Mouse (Mus musculus) brain, embryonic 14.5 days (tissue): ENCODE data around the gene Aipl1. TPM values are rescaled to one million over a fixed set of nuclear protein-coding genes. Genes with fewer than 3 reads are reported as not detected.

Experiments
- DNase-seq: peaks from one replicate; pipeline ENCODE4 v3.0.0-alpha.2; 2011; ENCODE audit warnings: low read depth
- CTCF ChIP-seq: fragments of 200-500 bp; IDR thresholded peaks from 2 replicates; pipeline ENCODE4 v1.5.1; 2012; ENCODE audit warnings: inconsistent platforms, mild to moderate bottlenecking, moderate library complexity, borderline replicate concordance; ENCODE audit not compliant: insufficient read depth, insufficient read length; ENCODE audit errors: extremely low read depth
- POLR2A ChIP-seq: fragments of 200-500 bp; IDR thresholded peaks from 2 replicates; pipeline ENCODE4 v1.6.1; 2012; ENCODE audit warnings: mild to moderate bottlenecking, inconsistent platforms, borderline replicate concordance; ENCODE audit not compliant: poor library complexity, insufficient read depth, insufficient read length, severe bottlenecking; ENCODE audit errors: extremely low read depth
- polyA plus RNA-seq: library from polyadenylated mRNA; depleted of rRNA; stranded (reverse); fragments of >200 nt; gene quantifications from 2 replicates; pipeline ENCODE4 v1.2.3, GENCODE M21; 2012

The Aipl1 gene
- polyA plus RNA-seq, 1 experiment = 0.38 TPM

DNA sequence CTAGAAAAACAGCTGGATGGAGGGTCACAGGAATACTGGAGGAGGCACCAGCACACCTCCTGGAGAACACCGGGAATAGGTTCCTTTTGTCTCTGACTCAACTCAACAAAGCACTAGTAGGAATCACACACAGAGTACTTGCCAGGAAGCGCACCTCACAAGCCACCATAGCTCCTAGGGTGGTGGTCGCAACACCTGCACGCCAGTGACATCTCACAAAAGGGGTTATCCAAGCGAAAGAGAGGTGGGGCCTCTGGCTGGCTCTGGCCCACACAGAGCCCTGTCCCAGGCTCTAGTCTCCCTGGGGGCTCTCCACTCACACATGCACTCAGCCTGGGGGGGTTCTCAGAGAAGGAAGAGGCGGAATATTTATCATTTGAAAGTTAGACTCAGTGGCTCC lies 11.4 kb upstream of the Aipl1 start:
- TF ChIP-seq POLR2A = no peak
- TF ChIP-seq CTCF = no peak
- DNase-seq = no peak

DNA sequence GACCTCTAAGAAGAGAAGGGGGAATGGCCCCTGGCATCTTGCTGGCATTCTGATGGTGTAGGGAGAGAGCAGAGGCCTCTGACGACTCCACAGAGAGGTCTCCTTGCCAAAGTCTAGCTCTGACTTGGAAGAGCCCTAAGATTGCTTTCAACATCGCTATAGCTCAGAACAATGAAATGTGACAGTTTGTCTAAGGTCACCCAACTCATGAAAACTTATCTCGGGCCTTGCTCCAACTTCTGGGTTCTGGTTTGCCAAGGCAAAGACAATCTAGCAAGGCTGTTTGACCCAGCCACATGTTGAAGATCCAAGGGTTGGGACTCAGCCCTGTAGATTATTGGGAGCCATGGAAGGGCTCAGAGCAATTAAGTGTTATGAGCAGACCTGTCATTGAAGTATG lies 6.9 kb upstream of the Aipl1 start:
- DNase-seq = no peak
- no peak for TF ChIP-seq POLR2A
- no peak for TF ChIP-seq CTCF

DNA sequence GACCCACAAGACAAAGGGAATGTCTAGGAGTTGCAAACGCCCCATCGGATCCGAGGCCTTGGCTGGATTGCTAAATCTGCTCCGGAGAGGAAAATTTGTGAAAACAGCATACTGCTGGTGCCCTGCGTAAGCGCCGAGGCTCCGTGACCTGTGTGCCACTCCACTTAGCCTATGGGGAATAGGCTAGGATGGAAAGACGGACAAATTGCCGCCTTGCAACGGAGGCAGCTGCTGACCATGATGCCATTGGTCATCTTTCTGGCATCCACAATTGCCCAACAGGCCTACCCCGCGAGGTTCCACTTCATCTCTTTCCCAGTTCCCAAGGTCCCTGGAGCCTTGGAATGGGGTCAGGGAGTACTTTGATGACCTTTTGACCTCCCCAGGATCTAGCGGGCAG lies 5.3 kb upstream of the Aipl1 start:
- DNase-seq = no peak
- no peak for TF ChIP-seq CTCF
- TF ChIP-seq POLR2A = no peak

DNA sequence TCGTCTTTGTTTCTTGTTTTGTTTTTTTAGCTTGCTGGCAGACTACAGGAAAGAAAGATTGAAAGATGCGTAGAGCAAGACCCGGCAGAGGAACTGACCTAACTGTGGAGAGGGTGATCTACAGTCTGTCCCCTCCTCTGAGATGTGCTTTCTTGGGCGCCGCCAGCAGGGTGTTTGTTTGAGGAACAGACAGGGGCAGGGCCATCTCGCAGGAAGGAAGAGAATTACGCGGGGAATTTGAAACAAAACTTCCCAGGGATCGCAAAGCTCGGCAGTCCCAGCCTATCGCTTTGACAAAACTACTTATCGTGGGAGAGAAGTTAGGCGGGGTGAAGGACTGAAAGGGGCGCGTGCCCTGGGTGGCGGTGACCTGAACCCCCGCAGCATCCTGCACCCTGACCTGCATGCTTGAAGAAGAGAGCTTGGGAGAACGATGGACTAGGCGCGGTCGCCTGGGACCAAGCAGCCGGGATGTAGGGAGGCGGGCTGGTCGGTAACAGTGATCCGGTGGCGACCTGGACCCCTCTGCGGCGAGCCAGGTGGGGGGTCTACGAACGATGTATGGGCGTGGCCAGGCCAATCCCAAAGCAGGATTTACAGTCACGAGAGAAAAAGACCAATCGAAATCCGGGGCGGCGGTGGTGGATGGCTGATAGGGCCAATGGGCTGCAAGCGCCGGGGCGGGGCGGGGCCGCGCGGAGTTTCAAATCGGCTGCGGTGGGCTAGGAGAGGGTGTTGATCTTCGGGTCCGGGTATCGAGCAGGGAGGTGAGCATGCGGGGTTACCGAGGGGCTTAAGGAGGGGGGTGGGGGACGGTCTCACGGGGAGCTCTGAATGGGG lies 4.7 kb upstream of the Aipl1 start, which contains the start of gene Pimreg:
Gene Pimreg (plus strand): TSS at position 265 of the 840 bp plus-strand sequence.
- peak; percentile 98 for DNase-seq
- TF ChIP-seq POLR2A (peak; percentile 38; the same call in 1 of the 2 replicates), CTCF (peak; percentile 50; the same call in 1 of the 2 replicates)

DNA sequence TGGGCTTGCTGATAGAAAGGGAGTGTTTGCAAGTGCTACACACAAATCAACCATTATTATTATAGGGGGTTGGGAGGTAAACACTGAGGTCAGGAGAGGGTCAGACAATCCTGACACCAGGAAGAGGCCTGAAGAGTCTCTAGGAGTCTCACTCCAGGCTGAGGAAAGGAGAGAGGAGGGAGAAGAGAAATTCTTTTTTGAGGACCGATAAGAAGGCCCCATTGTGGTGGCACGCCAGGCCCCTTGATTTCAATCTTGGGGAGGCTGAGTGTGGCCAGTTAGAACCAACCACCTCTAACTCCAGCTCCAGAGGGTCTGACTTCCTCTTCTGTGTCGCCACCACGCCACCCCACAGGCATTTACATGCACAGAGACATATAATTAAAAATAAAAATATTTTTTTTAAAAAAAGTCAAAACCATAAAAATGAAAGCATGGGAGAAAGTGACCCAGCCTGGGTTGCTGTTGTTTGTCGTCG lies 4.0 kb upstream of the Aipl1 start:
- no peak for DNase-seq
- TF ChIP-seq POLR2A (no peak), CTCF (no peak)

DNA sequence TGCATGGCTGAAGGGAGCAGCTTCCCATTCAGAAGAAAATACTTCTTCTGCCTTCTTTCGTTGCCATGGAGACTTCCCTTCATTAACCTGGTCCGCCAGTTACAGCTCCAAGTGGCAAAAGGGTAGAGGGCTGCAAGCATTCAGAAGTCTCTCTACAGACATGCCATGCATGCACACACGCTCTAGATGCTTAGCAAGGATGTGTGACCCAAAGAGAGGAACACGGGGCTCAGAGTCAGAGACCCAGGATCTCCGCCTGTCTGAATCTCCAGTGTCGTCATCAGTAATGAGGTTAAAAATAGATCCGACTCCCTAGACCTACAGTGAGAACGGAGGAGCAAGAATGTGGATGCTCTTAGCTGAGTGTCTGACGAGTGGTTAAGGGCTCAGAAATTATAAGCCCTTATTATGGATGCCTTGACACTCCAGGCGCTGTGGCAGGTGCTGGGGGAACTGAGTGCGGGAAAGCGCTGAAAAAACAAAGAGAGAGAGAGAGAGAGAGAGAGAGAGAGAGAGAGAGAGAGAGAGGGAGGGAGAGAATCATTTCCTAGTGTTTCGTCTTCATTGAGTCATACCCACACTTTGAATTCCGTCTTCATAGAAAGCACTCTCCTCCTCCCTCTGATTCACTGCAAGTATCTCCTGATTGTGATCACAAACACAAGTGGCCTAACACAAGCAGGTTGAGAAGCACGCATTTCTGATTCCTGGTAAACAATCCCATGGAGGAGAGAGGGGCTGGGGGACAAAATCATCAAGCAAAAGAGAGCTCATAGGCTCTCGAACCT lies 2.5 kb upstream of the Aipl1 start:
- peak; percentile 79 for DNase-seq
- no peak for TF ChIP-seq POLR2A
- TF ChIP-seq CTCF = no peak

DNA sequence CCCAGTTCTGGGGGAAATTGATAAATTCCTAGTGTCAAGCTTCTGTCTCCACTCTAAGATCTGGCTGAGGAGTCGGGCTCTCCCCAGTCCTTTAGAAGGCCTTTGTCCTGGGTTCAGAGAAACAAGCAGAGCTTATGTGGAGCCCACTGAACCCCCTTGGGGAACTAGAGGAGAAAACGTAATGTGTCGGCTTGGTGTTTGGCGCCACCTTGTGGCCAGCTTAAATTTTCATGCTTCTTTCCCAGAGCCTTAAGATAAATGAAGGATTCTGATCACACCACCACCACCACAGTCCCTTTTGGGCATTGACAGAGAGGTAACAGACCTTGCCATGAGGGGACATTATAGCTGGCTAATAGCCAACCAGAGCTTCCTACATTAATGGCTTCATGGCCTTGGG lies 687 bp upstream of the Aipl1 start:
- peak; percentile 93 for DNase-seq
- peak; percentile 89 for TF ChIP-seq CTCF
- TF ChIP-seq POLR2A = no peak

DNA sequence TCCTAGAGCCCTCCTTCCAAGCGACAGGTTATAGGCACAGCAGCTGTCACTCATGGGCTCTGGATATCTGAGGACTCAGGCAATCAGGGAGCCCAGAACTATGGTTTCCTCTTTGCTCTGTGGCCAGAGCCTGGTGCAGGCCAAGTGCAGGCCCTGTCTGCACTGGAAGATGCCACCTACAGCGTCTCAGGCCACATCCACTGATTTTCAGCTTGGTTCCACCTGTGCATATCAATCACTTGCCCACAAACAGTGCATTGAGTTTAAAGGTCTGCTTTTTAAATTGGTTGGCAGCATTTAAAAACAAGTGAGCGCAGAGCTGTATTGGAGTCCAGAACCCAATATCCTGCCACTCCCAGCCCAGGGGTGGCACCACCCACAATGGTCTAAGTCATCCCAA lies 4.7 kb downstream of the Aipl1 start:
- no peak for TF ChIP-seq POLR2A
- TF ChIP-seq CTCF = no peak
- no peak for DNase-seq

DNA sequence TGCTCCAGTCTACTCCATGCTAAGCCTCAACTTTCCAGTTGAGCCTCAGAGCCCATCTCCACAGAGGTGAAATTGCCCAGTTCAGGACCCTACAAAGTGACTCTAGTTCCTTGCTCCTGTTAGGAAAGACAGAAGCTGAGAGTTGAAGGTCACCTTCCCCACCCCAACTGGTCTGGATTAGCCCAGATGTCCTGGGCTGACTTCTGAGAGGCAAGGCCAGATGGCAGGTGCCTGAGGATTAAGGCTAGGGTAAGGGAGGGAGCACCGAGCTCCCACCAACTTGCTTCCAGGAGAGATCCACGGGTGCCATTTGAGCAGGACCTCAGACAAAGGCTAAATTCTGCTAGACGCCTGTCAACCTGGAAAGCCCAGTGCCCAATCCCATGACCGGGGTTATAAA lies 5.2 kb downstream of the Aipl1 start:
- DNase-seq = no peak
- TF ChIP-seq POLR2A = no peak
- no peak for TF ChIP-seq CTCF

DNA sequence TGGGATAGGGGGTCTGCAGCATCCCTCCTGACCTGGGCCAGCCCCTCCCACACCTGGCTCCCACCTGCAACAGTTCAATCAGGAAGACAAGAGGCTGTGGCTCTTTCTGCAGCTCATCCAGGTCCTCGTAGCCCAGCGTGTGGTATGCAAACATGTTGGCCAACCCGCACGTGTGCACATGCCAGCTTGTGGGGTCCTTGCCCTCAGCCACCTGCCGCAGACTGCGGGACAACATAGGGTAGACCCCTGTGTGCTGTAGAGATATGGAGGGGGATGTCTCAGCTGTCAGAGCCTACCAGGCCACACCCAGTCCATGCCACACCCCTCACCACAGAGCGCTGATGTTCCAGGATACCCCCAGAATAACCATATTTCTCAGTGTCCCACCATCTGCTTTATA lies 6.0 kb downstream of the Aipl1 start:
- DNase-seq = no peak

DNA sequence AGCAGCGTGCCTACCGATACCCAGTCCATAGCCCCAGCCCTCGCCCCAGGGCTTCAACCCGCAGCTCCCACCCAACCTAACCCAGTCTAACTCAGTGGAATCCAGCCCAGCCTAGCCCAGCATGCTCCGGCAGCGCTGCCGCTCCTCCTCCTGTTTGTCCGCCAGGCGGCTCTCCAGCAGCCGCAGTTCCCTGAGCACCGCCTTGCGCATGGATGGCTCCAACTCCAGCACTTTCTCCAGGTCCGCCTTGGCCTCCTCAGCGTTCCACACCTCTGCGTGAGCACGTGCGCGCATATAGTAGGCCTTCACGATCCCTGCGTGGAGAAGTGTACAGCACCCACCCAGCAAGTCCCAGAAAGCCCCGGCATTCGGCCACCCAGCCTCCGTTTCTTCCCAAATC lies 8.2 kb downstream of the Aipl1 start:
- TF ChIP-seq POLR2A (no peak), CTCF (peak; percentile 75)
- DNase-seq = peak; percentile 73

More for the DNA sequence above, 6.0 kb downstream of the Aipl1 start:
- TF ChIP-seq POLR2A (no peak), CTCF (no peak)
